Mouse (Mus musculus) megakaryocyte, embryonic 14.5 days (primary cell): Measurements from ENCODE around the gene Apoa2.

ENCODE experiments used
- FLI1 ChIP-seq: IDR thresholded peaks from 2 replicates; pipeline ENCODE4 v1.6.1; 2012; ENCODE audit warnings: low read length, inconsistent platforms, mixed read lengths
- GATA1 ChIP-seq: IDR thresholded peaks from 3 replicates; pipeline ENCODE4 v1.6.1; 2012; ENCODE audit warnings: mixed read lengths, low read length, inconsistent platforms, borderline replicate concordance

GRCm38 (mm10) chr1:171190832-171191231 is 34.0 kb upstream of the Apoa2 start:
- TF ChIP-seq GATA1 (no peak), FLI1 (no peak)
